Mouse (Mus musculus) midbrain, embryonic 13.5 days (tissue): ENCODE measurements around the gene Gm10570. TPM values are rescaled to one million over a fixed set of nuclear protein-coding genes. Genes with fewer than 3 reads are reported as not detected.

Experiments used
- ATAC-seq: fragments of 200-750 bp; cut with Nextera tagmentation; 2 replicates; pipeline ENCODE4 v1.8.0; 2017; ENCODE audit warnings: mild to moderate bottlenecking, moderate TSS enrichment, moderate library complexity
- H3K27ac ChIP-seq: fragments of 300-500 bp; sonication (generic); 2 replicates; pipeline ENCODE4 v1.5.1; 2015; ENCODE audit warnings: inconsistent platforms, mild to moderate bottlenecking, moderate library complexity
- H3K27me3 ChIP-seq: fragments of 300-500 bp; sonication (generic); 2 replicates; pipeline ENCODE4 v1.6.1; 2015; ENCODE audit warnings: mild to moderate bottlenecking, inconsistent platforms
- H3K36me3 ChIP-seq: fragments of 300-500 bp; sonication (generic); 2 replicates; pipeline ENCODE4 v1.6.1; 2015; ENCODE audit warnings: mild to moderate bottlenecking, inconsistent platforms
- H3K4me1 ChIP-seq: fragments of 300-500 bp; sonication (generic); replicated peaks from 2 replicates; pipeline ENCODE4 v1.6.1; 2015; ENCODE audit warnings: inconsistent platforms
- H3K4me2 ChIP-seq: fragments of 300-500 bp; sonication (generic); replicated peaks from 2 replicates; pipeline ENCODE4 v1.6.1; 2015; ENCODE audit warnings: moderate library complexity, mild to moderate bottlenecking, inconsistent platforms
- H3K4me3 ChIP-seq: fragments of 300-500 bp; sonication (generic); replicated peaks from 2 replicates; pipeline ENCODE4 v1.5.1; 2015; ENCODE audit warnings: mild to moderate bottlenecking, inconsistent platforms
- H3K9ac ChIP-seq: fragments of 300-500 bp; sonication (generic); replicated peaks from 2 replicates; pipeline ENCODE4 v1.6.1; 2015; ENCODE audit warnings: mild to moderate bottlenecking, inconsistent platforms
- H3K9me3 ChIP-seq: fragments of 300-500 bp; sonication (generic); 2 replicates; pipeline ENCODE4 v1.6.1; 2016; ENCODE audit warnings: mild to moderate bottlenecking, inconsistent platforms
- WGBS: fragments of 180-500 bp; shearing (Covaris S2); methylation state at CpG from one replicate; pipeline ENCODE4 v1.1.7; 2015; 5-methylcytosine and 5-hydroxymethylcytosine counted together
- polyA plus RNA-seq: library from polyadenylated mRNA; unstranded; fragments of >200 nt; fragmentation: Nextera tagmentation; extraction: Ambion mirVana; gene quantifications from 2 replicates; pipeline ENCODE4 v1.2.1, GENCODE M21; 2015

Gm10570 gene
- polyA plus RNA-seq, 1 experiment from 2014 or later: 0.58 TPM

GRCm38 (mm10) chr4:130321640-130322039 is 13.2 kb upstream of the Gm10570 start:
- no peak overlapping the region for H3K9ac ChIP-seq
- H3K4me2 ChIP-seq: no peak overlapping the region
- ATAC-seq: no peak
- no peaks in the 10 kb centered on the region for H3K27me3 ChIP-seq
- H3K4me1 ChIP-seq: no peaks in the 10 kb centered on the region
- H3K36me3 ChIP-seq: peaks cover 86% of the 10 kb centered on the region
- H3K4me3 ChIP-seq: no peak overlapping the region
- H3K9me3 ChIP-seq: no peaks in the 10 kb centered on the region
- WGBS: 96% methylated on average over 7 of the region's 7 CpGs
- no peak overlapping the region for H3K27ac ChIP-seq

GRCm38 (mm10) chr4:130319564-130319963 is 11.1 kb upstream of the Gm10570 start:
- no peak overlapping the region for H3K4me2 ChIP-seq
- ATAC-seq: no peak
- H3K36me3 ChIP-seq: peaks cover 87% of the 10 kb centered on the region
- no peak overlapping the region for H3K9ac ChIP-seq
- 86% methylated on average over 7 of the region's 7 CpGs for WGBS
- H3K27me3 ChIP-seq: no peaks in the 10 kb centered on the region
- no peak overlapping the region for H3K4me3 ChIP-seq
- no peaks in the 10 kb centered on the region for H3K9me3 ChIP-seq
- no peak overlapping the region for H3K27ac ChIP-seq
- no peaks in the 10 kb centered on the region for H3K4me1 ChIP-seq

- Histone ChIP-seq H3K4me1 (no peaks in the 10 kb centered on the region), H3K4me2 (no peak overlapping the region), H3K27ac (no peak overlapping the region), H3K36me3 (peaks cover 87% of the 10 kb centered on the region), H3K27me3 (no peaks in the 10 kb centered on the region), H3K9me3 (no peaks in the 10 kb centered on the region), H3K4me3 (no peak overlapping the region), H3K9ac (no peak overlapping the region)
- 70% methylated on average over 3 of the region's 3 CpGs for WGBS
- ATAC-seq: no peak
These were observed 9.6 kb upstream of the Gm10570 start for GRCm38 (mm10) chr4:130318122-130318521.

GRCm38 (mm10) chr4:130316691-130317090 is 8.2 kb upstream of the Gm10570 start:
- Histone ChIP-seq H3K36me3 (peaks cover 81% of the 10 kb centered on the region), H3K4me3 (no peak overlapping the region), H3K9ac (no peak overlapping the region), H3K27me3 (no peaks in the 10 kb centered on the region), H3K27ac (no peak overlapping the region), H3K4me1 (no peaks in the 10 kb centered on the region), H3K4me2 (no peak overlapping the region), H3K9me3 (no peaks in the 10 kb centered on the region)
- ATAC-seq: no peak
- WGBS: 83% methylated on average over 10 of the region's 10 CpGs

GRCm38 (mm10) chr4:130315771-130316527 is 7.5 kb upstream of the Gm10570 start:
- H3K27ac ChIP-seq: no peak overlapping the region
- WGBS: 71% methylated on average over 13 of the region's 13 CpGs

GRCm38 (mm10) chr4:130313552-130313951 is 5.1 kb upstream of the Gm10570 start:
- over 99% methylated on average over 4 of the region's 4 CpGs for WGBS
- ATAC-seq: no peak
- no peak overlapping the region for H3K9ac ChIP-seq
- H3K9me3 ChIP-seq: no peaks in the 10 kb centered on the region
- no peak overlapping the region for H3K27ac ChIP-seq
- no peak overlapping the region for H3K4me2 ChIP-seq
- peaks cover 54% of the 10 kb centered on the region for H3K36me3 ChIP-seq
- peaks cover 17% of the 10 kb centered on the region for H3K27me3 ChIP-seq
- H3K4me1 ChIP-seq: peaks cover 12% of the 10 kb centered on the region
- no peak overlapping the region for H3K4me3 ChIP-seq

More at GRCm38 (mm10) chr4:130315771-130316527, 7.5 kb upstream of the Gm10570 start:
- Histone ChIP-seq H3K4me2 (no peak overlapping the region), H3K36me3 (peaks cover 76% of the 10 kb centered on the region), H3K9ac (no peak overlapping the region), H3K27me3 (peaks cover 4% of the 10 kb centered on the region; the same call in 1 of the 2 replicates), H3K4me1 (no peaks in the 10 kb centered on the region), H3K4me3 (no peak overlapping the region), H3K9me3 (no peaks in the 10 kb centered on the region)
- ATAC-seq: no peak

GRCm38 (mm10) chr4:130312526-130312925 is 4.1 kb upstream of the Gm10570 start:
- no peak for ATAC-seq
- H3K9ac ChIP-seq: no peak overlapping the region
- WGBS: 93% methylated on average over 3 of the region's 3 CpGs

GRCm38 (mm10) chr4:130309254-130309653 is 780 bp upstream of the Gm10570 start:
- WGBS: 43% methylated on average over 8 of the region's 8 CpGs
- Histone ChIP-seq H3K9me3 (no peaks in the 10 kb centered on the region), H3K27ac (0 out of 2 replicates have a peak overlapping the region, but pooled peaks have one; percentile 21)

More at GRCm38 (mm10) chr4:130312526-130312925, 4.1 kb upstream of the Gm10570 start:
- no peak overlapping the region for H3K27ac ChIP-seq
- H3K36me3 ChIP-seq: peaks cover 49% of the 10 kb centered on the region
- H3K27me3 ChIP-seq: peaks cover 21% of the 10 kb centered on the region
- H3K4me2 ChIP-seq: no peak overlapping the region
- H3K9me3 ChIP-seq: no peaks in the 10 kb centered on the region
- no peak overlapping the region for H3K4me3 ChIP-seq
- H3K4me1 ChIP-seq: peaks cover 21% of the 10 kb centered on the region

GRCm38 (mm10) chr4:130307851-130308230 is 633 bp downstream of the Gm10570 start:
- ATAC-seq: peak; percentile 31; the same call in 1 of the 2 replicates
- H3K36me3 ChIP-seq: peaks cover 6% of the 10 kb centered on the region
- H3K4me3 ChIP-seq: peak overlapping the region; percentile 56
- peaks cover 29% of the 10 kb centered on the region for H3K4me1 ChIP-seq
- no peaks in the 10 kb centered on the region for H3K9me3 ChIP-seq
- peaks cover 45% of the 10 kb centered on the region for H3K27me3 ChIP-seq
- peak overlapping the region; percentile 87 for H3K4me2 ChIP-seq
- H3K9ac ChIP-seq: peak overlapping the region; percentile 78
- under 1% methylated on average over 23 of the region's 23 CpGs for WGBS
- no peak overlapping the region for H3K27ac ChIP-seq

More at GRCm38 (mm10) chr4:130309254-130309653, 780 bp upstream of the Gm10570 start:
- Histone ChIP-seq H3K4me1 (peaks cover 29% of the 10 kb centered on the region), H3K9ac (peak overlapping the region; percentile 78), H3K36me3 (peaks cover 20% of the 10 kb centered on the region), H3K27me3 (peaks cover 45% of the 10 kb centered on the region), H3K4me3 (peak overlapping the region; percentile 56), H3K4me2 (peak overlapping the region; percentile 87)
- ATAC-seq: no peak

- WGBS: 80% methylated on average over 10 of the region's 10 CpGs
- no peak overlapping the region for H3K4me3 ChIP-seq
These were observed 1.5 kb downstream of the Gm10570 start for GRCm38 (mm10) chr4:130306796-130307630.

GRCm38 (mm10) chr4:130304746-130305145 is 3.7 kb downstream of the Gm10570 start:
- peaks cover 34% of the 10 kb centered on the region for H3K27me3 ChIP-seq
- WGBS: 21% methylated on average over 3 of the region's 3 CpGs
- H3K9ac ChIP-seq: no peak overlapping the region
- peaks cover 27% of the 10 kb centered on the region for H3K4me1 ChIP-seq
- no peak for ATAC-seq
- no peak overlapping the region for H3K4me2 ChIP-seq
- no peaks in the 10 kb centered on the region for H3K9me3 ChIP-seq
- no peak overlapping the region for H3K4me3 ChIP-seq
- no peaks in the 10 kb centered on the region for H3K36me3 ChIP-seq
- H3K27ac ChIP-seq: no peak overlapping the region

More at GRCm38 (mm10) chr4:130306796-130307630, 1.5 kb downstream of the Gm10570 start:
- no peak for ATAC-seq
- Histone ChIP-seq H3K4me1 (peaks cover 29% of the 10 kb centered on the region), H3K9me3 (no peaks in the 10 kb centered on the region), H3K9ac (no peak overlapping the region), H3K36me3 (no peaks in the 10 kb centered on the region), H3K27me3 (peaks cover 45% of the 10 kb centered on the region), H3K27ac (no peak overlapping the region), H3K4me2 (no peak overlapping the region; the same call in 1 of the 2 replicates)
